Mouse (Mus musculus): ENCODE measurements around the gene Rbfox1.

The Rbfox1 gene

GRCm38 (mm10) chr16:6715245-6715644 is 830.1 kb downstream of the Rbfox1 start:
- in situ Hi-C loops (cut with MboI; ENCODE audit: low pct_unique_long_range_greater_than_20kb in 1 of 2, low sequenced_read_pairs in 2 of 2, unreplicated experiment in 1 of 2): no loop called here

- in situ Hi-C loops (cut with MboI; ENCODE audit: low pct_unique_long_range_greater_than_20kb in 1 of 2, low sequenced_read_pairs in 2 of 2, unreplicated experiment in 1 of 2): no loop called here
Measured at GRCm38 (mm10) chr16:6716214-6716911, 831.2 kb downstream of the Rbfox1 start.

DNA sequence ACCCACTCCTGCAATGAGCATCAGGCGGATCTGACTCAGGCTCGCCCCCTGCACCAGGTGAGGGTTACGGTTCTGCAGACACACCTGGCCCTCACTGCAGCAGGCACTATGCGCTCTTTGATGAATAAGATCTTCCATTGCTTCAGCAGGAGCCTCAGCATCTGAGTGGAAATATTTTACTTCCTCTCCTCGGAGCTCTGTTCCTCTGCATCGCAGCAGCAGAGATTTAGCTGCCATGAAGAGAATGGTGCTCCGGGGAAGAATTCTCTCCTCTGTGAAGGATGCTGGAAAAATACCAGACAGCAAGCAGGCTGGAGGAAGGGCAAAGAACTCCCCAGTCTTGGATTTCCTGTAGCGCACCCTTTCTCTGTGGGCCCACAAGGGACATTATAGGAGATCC is 833.9 kb downstream of the Rbfox1 start:
- in situ Hi-C loops (cut with MboI; ENCODE audit: low pct_unique_long_range_greater_than_20kb in 1 of 2, low sequenced_read_pairs in 2 of 2, unreplicated experiment in 1 of 2): no loop called here

GRCm38 (mm10) chr16:6732646-6733045 is 847.5 kb downstream of the Rbfox1 start:
- in situ Hi-C loops (cut with MboI; ENCODE audit: low pct_unique_long_range_greater_than_20kb in 1 of 2, low sequenced_read_pairs in 2 of 2, unreplicated experiment in 1 of 2): no loop called here

GRCm38 (mm10) chr16:6733427-6733826 is 848.3 kb downstream of the Rbfox1 start:
- in situ Hi-C loops (cut with MboI; ENCODE audit: low pct_unique_long_range_greater_than_20kb in 1 of 2, low sequenced_read_pairs in 2 of 2, unreplicated experiment in 1 of 2): no loop called here

GRCm38 (mm10) chr16:6736566-6736965 is 851.4 kb downstream of the Rbfox1 start:
- in situ Hi-C loops (cut with MboI; ENCODE audit: low pct_unique_long_range_greater_than_20kb in 1 of 2, low sequenced_read_pairs in 2 of 2, unreplicated experiment in 1 of 2): no loop called here

GRCm38 (mm10) chr16:6736998-6737397 is 851.8 kb downstream of the Rbfox1 start:
- in situ Hi-C loops (cut with MboI; ENCODE audit: low pct_unique_long_range_greater_than_20kb in 1 of 2, low sequenced_read_pairs in 2 of 2, unreplicated experiment in 1 of 2): no loop called here

DNA sequence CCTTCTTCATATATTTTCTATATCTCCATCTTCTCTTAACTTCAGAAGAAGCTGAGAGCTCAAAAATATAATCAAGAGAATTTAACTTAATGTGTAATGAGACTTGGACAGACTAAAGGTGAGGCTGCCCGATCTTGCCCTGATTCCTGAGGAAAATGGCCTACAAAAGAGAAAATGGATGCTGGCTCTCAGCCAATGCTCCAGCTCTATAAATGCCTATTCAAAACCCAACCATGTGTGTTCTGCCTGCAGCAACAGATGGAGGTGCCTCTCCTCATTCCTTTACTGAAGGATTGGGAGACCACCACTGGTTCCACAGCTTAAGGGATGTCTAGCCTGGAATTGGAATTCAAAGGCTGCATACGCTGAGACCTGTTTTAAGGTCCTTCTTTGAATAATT is 861.0 kb downstream of the Rbfox1 start:
- in situ Hi-C loops (cut with MboI; ENCODE audit: low pct_unique_long_range_greater_than_20kb in 1 of 2, low sequenced_read_pairs in 2 of 2, unreplicated experiment in 1 of 2): no loop called here

GRCm38 (mm10) chr16:6750491-6750890 is 865.3 kb downstream of the Rbfox1 start:
- in situ Hi-C loops (cut with MboI; ENCODE audit: low pct_unique_long_range_greater_than_20kb in 1 of 2, low sequenced_read_pairs in 2 of 2, unreplicated experiment in 1 of 2): no loop called here

DNA sequence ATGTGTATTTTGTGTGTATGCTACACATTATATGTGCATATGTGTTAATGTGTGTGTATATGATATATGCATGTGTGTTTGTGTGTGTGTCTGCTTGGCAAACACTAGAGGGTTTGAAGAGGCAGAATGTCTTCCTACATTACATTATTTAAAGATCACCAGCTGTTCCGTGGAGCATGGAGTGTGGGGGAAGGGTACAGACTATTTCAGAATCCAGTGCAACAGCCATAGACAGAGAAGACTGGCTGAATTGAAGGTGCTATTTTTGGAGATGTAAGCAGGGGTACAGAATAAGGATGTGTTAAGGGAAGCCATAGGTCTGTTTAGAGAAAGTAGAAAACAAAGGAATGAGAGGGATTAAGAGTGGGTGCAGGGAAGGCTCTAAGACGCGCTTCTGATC is 869.7 kb downstream of the Rbfox1 start:
- in situ Hi-C loops (cut with MboI; ENCODE audit: low pct_unique_long_range_greater_than_20kb in 1 of 2, low sequenced_read_pairs in 2 of 2, unreplicated experiment in 1 of 2): no loop called here

GRCm38 (mm10) chr16:6769495-6770237 is 884.5 kb downstream of the Rbfox1 start:
- in situ Hi-C loops (cut with MboI; ENCODE audit: low pct_unique_long_range_greater_than_20kb in 1 of 2, low sequenced_read_pairs in 2 of 2, unreplicated experiment in 1 of 2): no loop called here

GRCm38 (mm10) chr16:6777506-6778185 is 892.5 kb downstream of the Rbfox1 start:
- in situ Hi-C loops (cut with MboI; ENCODE audit: low pct_unique_long_range_greater_than_20kb in 1 of 2, low sequenced_read_pairs in 2 of 2, unreplicated experiment in 1 of 2): no loop called here

DNA sequence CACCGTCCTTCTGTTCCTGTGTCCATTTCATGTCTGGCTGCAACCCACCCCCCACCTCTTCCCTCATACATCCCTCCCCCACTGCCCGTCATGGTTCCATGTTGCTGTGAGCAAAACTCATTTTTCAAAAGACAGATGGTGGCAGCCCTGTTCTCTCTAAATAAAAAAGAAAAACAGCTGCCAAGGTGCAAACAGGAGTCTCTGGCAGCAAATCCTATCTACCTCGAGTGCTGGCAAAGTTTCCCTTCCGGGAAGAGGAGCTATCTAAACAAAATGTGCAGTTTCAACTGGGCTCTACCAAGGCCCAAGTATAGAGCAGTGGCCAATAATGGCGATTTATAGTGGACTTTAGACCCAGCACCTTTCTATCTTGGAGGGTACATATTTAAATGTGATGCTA is 899.0 kb downstream of the Rbfox1 start:
- in situ Hi-C loops (cut with MboI; ENCODE audit: low pct_unique_long_range_greater_than_20kb in 1 of 2, low sequenced_read_pairs in 2 of 2, unreplicated experiment in 1 of 2): no loop called here

GRCm38 (mm10) chr16:6785026-6785425 is 899.9 kb downstream of the Rbfox1 start:
- in situ Hi-C loops (cut with MboI; ENCODE audit: low pct_unique_long_range_greater_than_20kb in 1 of 2, low sequenced_read_pairs in 2 of 2, unreplicated experiment in 1 of 2): no loop called here

DNA sequence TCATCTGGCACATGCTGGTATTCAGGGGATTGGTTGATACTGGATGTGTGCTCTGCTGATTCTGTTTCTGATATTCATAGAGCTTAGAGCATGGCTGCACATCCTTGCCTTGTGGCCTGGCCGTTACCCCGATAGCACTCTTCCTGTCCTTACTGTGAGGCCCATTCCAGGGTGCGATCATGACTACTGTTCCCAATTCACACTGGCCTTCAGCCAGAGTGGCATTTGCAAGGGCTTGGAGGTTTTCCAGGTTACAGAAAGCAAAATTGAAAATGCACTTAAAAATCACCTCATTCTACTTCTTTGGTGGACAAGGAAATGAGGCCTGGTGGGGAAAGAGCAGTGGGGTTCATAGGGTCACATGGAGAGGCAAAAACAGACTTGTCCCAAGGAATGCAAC is 906.1 kb downstream of the Rbfox1 start:
- in situ Hi-C loops (cut with MboI; ENCODE audit: low pct_unique_long_range_greater_than_20kb in 1 of 2, low sequenced_read_pairs in 2 of 2, unreplicated experiment in 1 of 2): no loop called here

DNA sequence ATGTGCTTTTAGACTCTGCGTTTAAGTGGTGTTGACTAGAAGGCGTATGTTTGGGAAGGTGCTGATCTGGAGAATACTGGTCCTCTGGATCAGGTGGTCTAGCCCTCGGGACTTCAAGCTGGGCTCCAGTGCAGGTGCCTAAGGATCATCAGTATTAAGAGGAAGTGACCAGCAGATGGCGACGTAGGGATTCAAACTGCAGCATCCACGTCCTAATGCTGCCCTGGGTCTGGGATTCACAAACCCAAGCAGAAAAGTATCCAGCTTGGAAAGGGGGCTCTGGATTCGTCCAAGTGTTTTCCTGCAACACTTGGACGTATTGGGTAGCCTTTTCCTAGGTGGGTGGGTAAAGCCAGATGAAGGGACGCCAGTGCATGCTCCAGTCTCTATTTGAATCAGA is 906.5 kb downstream of the Rbfox1 start:
- in situ Hi-C loops (cut with MboI; ENCODE audit: low pct_unique_long_range_greater_than_20kb in 1 of 2, low sequenced_read_pairs in 2 of 2, unreplicated experiment in 1 of 2): no loop called here

DNA sequence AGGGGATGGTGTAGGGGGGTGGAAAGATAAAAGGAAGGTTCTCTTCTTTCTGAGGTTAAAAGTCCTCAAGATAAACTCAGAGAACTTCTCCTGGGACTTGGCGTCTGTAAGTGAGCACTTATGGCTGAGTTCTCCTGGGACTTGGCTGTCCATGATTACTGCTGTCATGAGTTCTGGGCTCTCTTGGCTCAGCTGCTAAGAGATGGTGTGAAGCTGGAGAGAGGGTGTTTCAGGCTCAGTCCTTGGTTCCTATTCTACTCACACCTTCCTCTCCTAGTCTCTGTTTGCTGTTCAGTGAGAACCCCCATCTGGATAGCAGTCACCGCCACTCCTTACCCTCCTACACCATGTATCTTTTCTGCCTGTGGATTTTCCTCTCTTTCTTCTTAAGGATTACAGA is 921.1 kb downstream of the Rbfox1 start:
- in situ Hi-C loops (cut with MboI; ENCODE audit: low pct_unique_long_range_greater_than_20kb in 1 of 2, low sequenced_read_pairs in 2 of 2, unreplicated experiment in 1 of 2): no loop called here

DNA sequence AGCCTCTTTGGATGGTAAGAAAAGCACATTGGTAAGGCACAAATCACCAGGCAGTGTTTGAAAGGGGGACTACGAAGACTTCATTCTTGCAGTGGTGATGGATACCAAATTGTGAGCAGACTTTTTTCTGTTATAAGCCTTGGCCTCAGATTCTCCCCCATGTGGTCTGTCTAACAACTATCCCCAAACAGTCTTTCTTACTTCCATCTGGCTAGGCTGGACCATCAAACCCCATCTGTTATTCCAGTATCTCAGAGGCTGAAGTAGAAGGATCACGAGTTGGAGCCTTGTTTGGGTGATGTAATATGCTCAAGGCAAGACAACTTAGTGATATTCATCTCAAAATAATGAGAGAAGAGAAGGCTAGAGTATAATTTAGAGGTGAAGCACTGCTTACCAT is 922.7 kb downstream of the Rbfox1 start:
- in situ Hi-C loops (cut with MboI; ENCODE audit: low pct_unique_long_range_greater_than_20kb in 1 of 2, low sequenced_read_pairs in 2 of 2, unreplicated experiment in 1 of 2): no loop called here

DNA sequence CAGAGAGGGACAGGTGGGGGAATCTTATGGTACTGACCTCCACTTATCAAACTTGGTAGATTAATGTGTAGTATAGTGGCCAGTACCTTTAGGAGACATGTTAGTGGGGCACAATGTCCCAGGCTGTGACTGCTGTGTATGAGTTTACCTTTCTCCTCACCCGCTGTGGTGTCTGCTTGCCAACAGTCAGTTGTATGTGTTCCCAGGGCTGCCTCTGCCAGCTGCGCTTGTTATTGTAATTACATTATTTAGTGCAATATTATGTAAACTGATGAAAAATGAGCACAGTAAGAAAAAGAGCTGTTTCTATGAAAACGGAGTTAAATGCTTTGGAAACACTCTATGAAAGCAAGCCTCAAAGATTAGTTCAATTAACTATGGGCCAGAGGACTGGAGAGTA is 928.7 kb downstream of the Rbfox1 start:
- in situ Hi-C loops (cut with MboI; ENCODE audit: low pct_unique_long_range_greater_than_20kb in 1 of 2, low sequenced_read_pairs in 2 of 2, unreplicated experiment in 1 of 2): no loop called here

GRCm38 (mm10) chr16:6821741-6822140 is 936.6 kb downstream of the Rbfox1 start:
- in situ Hi-C loops (cut with MboI; ENCODE audit: low pct_unique_long_range_greater_than_20kb in 1 of 2, low sequenced_read_pairs in 2 of 2, unreplicated experiment in 1 of 2): no loop called here

Measured in mouse embryonic stem cell (cell line).